8 mouse cellular contexts compared by ENCODE assay signal in the genomic region with DNA sequence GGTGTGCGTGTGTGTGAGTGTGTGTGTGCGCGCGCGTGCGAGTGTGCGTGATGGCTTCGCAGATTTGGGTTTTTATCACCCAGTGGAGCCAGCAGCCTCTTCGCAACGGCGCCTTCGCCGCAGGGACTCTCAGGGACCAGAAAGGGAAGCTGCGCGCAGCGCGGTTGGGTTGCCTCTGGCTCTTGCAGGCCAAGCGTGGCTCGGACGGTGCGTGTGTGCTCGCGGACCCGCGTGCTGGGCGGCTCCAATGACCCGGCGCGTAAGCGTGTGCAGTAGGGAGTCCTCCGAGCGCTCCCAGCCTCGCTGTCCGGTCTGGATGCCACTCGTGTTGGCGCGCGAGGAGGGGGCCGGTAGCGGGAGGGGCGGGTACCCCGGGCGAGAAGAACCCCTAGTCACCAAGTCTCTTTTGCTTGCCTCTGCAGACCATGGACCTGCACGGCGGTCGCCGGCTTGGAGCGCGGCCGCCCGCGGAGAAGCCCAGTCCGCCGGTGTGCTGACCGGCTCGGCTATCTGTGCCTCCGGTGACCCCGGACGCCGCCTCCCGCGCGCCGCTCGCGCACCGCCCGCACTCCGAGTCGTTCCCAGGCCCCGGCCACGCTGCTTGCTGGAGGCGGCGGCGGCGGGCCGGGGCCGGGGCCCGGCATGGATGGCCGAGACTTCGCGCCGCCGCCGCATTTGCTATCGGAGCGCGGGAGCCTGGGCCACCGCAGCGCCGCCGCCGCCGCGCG. TPM values are rescaled to one million over a fixed set of nuclear protein-coding genes. Genes with fewer than 3 reads are reported as not detected.
DNase-seq lines count a peak whose midpoint lies in the region; ATAC-seq and TF ChIP-seq lines count a peak whose summit lies in the region.

No protein-coding gene starts in this region.

- no peak for TF ChIP-seq CTCF in spleen, adult 2 months (IDR thresholded peaks at IDR 0.05; ENCODE audit: extremely low read depth, insufficient read depth, insufficient read length, insufficient replicate concordance)

- peak overlapping the region; percentile 61 for H3K4me3 ChIP-seq in spleen, adult 2 months (ENCODE audit: extremely low read depth, insufficient read depth, insufficient read length)
- H3K4me3 ChIP-seq in lung, embryonic 15.5 days: peak overlapping the region; percentile 62

- no peak for ATAC-seq in lung, embryonic 15.5 days (ENCODE audit: borderline replicate concordance, extremely low read depth, low FRiP score, low TSS enrichment)
- no peak for ATAC-seq in megakaryocyte-erythroid progenitor cell, adult 5-6 weeks (replicated peaks; ENCODE audit: low FRiP score, low TSS enrichment, poor library complexity, severe bottlenecking)

- H3K4me2 ChIP-seq in lung, embryonic 15.5 days: peak overlapping the region; percentile 92

- no peak for TF ChIP-seq POLR2A in spleen, adult 2 months (IDR thresholded peaks at IDR 0.05; ENCODE audit: low read depth, low read length)

- H3K27me3 ChIP-seq in spleen, adult 2 months (ENCODE audit: control insufficient read depth, insufficient read depth, low read length): peaks cover 43% of the 10 kb centered on the region
- no peaks in the 10 kb centered on the region for H3K27me3 ChIP-seq in lung, embryonic 15.5 days

- peak overlapping the region; percentile 40 for H3K27ac ChIP-seq in spleen, adult 2 months (ENCODE audit: insufficient read depth, low read length)
- peak overlapping the region; percentile 78 for H3K27ac ChIP-seq in lung, embryonic 15.5 days

- DNase-seq in spleen, adult 2 months (ENCODE audit: low read depth in 1 of 2, low spot score in 2 of 2): no peak
- DNase-seq in spleen, postnatal 36 days (ENCODE audit: low spot score in 2 of 2): no peak
- DNase-seq in cerebellum, adult 9-10 months: peak; percentile 77
- peak; percentile 50 for DNase-seq in gastrocnemius, postnatal 25 days
- DNase-seq in kidney, adult 18-20 months: peak; percentile 82
- DNase-seq in retina, postnatal 1 day: peak; percentile 85

- peaks cover 22% of the 10 kb centered on the region for H3K4me1 ChIP-seq in spleen, adult 2 months (ENCODE audit: control insufficient read depth, insufficient read depth, insufficient read length)
- H3K4me1 ChIP-seq in lung, embryonic 15.5 days: peaks cover 41% of the 10 kb centered on the region

- under 1% methylated on average over 83 of the region's 96 CpGs for WGBS in spleen, adult 2 months
- WGBS in lung, embryonic 15.5 days: under 1% methylated on average over 84 of the region's 96 CpGs

- no peaks in the 10 kb centered on the region for H3K9me3 ChIP-seq in lung, embryonic 15.5 days

- peak overlapping the region; percentile 92 for H3K9ac ChIP-seq in lung, embryonic 15.5 days

- H3K36me3 ChIP-seq in spleen, adult 2 months (ENCODE audit: control insufficient read depth, insufficient read depth, low read length): no peaks in the 10 kb centered on the region
- H3K36me3 ChIP-seq in lung, embryonic 15.5 days: no peaks in the 10 kb centered on the region

RNA-seq across cellular contexts. Expression of a gene that starts 3.9 kb away (rescaled TPM):
- polyA plus RNA-seq in spleen, adult 2 months (2012; rRNA removed): 3.6 and 4.0 TPM in 2 replicates
- 1 to 10 TPM; 3.2 to 4.7 TPM for total RNA-seq in gastrocnemius, postnatal 25 days (2021)
- 8.7 and 9.2 TPM in 2 replicates for polyA plus RNA-seq in lung, embryonic 15.5 days (2015; fragmentation: Nextera tagmentation; extraction: Ambion mirVana)
- total RNA-seq in megakaryocyte-erythroid progenitor cell, adult 5-6 weeks (2014; fragmentation: Nextera tagmentation): 25.6 and 30.1 TPM in 2 replicates
- total RNA-seq in megakaryocyte-erythroid progenitor cell, adult 5-6 weeks (2017): 6.7 and 7.0 TPM in 2 replicates

Comparison
In these comparisons a context has a peak if more than half of its experiments do, and no peak if none do; other contexts are left out.
1. DNase-seq: peak in cerebellum, adult 9-10 months (single experiment), gastrocnemius, postnatal 25 days (single experiment), kidney, adult 18-20 months (single experiment) and retina, postnatal 1 day (single experiment); none in spleen, adult 2 months (0 of 2) and spleen, postnatal 36 days (0 of 2).